Mouse (Mus musculus) CD4-positive, CD25-positive, alpha-beta regulatory T cell, adult 4 months (primary cell): ENCODE data around the gene H2-Aa. TPM values are rescaled to one million over a fixed set of nuclear protein-coding genes. Genes with fewer than 3 reads are reported as not detected.

Experiments used
- ATAC-seq: one replicate; pipeline ENCODE4 v1.8.0; 2017
- polyA plus RNA-seq, 2 experiments: library from polyadenylated mRNA; unstranded; fragments of 100-300 nt; shearing (Covaris generic); gene quantifications; one replicate each; pipeline ENCODE4 v1.2.1; 2017

Gene H2-Aa
- polyA plus RNA-seq, 2 experiments from 2014 or later = 11.3 to 101 TPM

- ATAC-seq = no peak
Observed at GRCm38 (mm10) chr17:34299356-34299755, 11.7 kb upstream of the H2-Aa start.

DNA sequence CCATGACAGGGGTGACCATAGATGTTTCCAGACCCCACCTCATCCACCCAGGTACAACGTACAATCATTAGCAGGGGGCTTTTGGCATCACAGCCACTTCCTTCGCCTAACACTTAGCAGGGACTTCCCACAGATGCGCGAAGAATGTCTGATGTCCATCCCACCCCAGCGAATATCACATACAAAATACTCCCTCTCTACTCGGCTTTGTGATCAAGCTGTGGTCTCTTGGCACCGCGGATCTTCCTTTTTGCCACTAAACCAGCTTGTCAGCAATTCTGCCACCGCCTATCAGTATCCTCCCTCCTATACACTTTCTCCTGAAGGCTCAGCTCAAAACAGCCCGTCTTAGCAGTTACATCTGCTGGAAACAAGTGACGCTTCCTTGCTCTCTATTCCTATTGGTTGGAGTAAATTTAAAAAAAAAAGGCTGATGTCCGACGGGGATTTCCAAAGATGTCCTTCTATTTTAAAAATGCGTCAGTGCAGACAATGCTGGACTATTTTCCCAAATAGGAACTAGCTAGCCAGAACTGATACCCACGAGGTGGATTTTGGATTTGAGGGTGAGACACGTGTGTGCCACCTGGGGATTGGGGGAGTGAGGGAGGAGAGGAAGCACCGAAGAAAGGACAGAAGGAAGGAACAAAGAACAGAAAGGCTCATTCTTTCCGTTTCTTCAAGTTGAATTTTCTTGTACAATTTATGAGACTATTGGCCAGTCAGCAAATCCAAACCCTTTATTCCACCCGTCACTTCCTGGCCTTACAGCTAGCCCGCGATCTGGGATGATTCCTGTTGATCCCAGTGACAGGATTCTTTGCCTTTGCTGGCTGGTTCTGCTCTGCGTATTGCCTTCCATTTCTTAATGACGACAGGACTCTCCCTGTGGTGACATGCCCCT, 8.5 kb upstream of the H2-Aa start:
- peak; percentile 82 for ATAC-seq

GRCm38 (mm10) chr17:34295307-34295706, 7.7 kb upstream of the H2-Aa start:
- ATAC-seq = no peak

DNA sequence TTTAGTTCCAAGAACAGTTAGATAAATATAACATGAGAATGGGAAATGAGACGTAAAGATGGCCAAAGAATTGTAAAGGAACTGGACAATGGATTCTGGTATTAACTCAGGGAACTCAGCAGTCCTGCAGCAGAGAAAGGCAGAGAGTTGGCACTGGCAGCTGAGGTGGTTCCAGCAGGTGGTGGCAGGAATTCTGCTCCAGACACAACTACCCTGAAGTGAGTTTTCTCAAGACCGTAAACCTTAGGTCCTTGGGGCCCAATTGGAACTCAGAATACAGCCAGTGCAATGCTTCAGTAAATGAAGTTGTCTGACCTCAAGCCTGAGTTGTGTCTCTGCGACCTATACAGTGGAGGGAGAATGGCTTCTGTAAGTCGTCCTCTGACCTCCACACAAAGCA, 6.6 kb upstream of the H2-Aa start:
- no peak for ATAC-seq

GRCm38 (mm10) chr17:34293533-34293932, 5.9 kb upstream of the H2-Aa start:
- ATAC-seq = peak; percentile 25

DNA sequence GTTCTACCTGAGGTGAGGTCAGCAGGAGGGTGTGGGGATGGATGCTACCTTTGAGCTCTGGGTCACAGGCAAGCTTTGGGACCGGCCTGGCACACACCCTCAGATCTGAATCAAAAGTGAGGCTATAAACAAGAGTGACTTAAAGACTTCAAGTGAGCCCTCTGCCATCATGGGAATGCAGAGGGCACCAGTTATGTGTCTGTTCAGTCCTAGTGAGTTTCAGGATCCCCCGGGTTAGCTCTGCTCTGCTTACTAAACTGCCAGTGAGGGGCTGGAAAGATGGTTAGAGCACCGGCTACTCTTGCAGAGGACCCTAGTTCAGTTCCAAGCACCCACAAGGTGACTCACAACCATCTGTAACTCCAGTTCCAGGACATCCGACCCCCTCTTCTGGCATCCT, 4.9 kb upstream of the H2-Aa start:
- ATAC-seq = no peak

DNA sequence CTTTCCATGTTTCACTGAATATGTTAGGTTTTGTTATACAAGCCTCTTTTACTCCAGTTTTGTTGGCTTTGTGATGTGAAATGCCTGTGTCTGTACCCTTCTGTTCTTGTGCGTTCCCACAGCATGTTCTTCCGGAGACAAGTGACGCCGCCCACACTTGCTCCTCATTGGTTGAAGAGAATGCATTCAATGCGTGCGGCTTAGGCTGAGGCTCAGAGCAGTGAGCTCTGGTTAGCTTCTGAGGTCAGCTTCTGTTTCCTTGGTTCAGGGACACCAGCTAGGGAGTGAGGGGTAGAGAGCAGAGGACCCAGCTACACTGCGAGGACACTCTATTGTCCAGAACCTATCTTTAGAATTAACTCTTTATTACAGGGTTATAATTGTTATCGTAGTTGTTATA, 4.0 kb upstream of the H2-Aa start:
- ATAC-seq = peak; percentile 66

DNA sequence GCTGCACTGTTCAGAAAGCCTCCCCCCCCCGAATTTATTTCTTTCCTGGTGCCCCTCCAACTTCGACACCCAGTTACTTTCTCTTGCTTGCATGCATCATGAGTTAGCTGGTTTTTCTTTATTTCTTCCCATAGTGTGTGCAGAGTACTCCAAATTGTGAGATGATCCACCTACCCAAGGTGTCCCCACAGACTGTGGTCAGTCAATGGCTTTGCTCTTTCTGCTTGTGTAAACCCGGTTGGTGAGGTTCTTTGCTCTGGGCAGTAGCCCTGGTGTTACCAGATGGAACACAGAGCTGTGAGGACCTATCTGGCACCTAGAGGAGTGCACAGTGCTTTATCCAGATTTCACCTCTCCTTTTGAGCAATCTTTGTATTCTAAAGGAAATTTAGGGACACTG, 508 bp upstream of the H2-Aa start:
- no peak for ATAC-seq

- no peak for ATAC-seq
Observed at GRCm38 (mm10) chr17:34286999-34287398, 624 bp downstream of the H2-Aa start.

DNA sequence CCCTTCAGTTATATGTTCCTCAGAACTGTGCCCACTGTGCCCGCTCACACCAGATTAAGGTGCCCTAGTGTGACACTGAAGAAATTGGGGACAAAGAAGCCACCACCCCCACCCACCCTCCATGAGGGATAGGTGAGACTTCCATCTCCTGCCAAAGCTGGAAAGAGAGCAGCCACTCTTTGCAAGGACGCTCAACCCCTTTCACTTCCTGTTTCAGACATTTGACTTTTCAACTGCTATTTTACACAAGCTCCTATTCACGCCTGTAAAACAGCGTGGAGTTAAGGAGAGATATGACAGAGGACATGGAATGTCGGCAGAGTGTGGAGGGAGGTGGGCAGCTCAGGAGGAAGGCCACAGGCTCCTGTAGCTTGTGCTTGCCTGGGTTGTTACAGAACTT, 1.1 kb downstream of the H2-Aa start:
- no peak for ATAC-seq

DNA sequence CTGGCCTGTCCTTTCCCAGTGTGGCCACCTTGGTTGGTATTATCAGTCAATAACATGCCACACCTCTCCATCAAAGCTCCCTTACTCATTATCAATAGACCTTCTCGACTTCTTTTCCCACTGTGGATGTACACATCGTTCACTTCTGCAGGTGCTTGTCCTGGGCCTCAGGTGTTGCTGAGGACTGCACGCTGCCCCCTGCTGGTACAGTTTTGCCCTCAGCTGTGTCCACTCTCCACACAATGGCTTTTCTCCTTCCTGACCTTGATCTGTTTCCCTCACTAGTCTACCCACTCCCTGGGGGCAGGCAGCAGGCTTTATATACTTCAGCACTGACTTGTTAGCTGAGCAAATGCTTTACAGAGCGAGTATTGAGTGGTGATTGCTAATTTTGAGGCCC, 1.8 kb downstream of the H2-Aa start:
- ATAC-seq = no peak

- no peak for ATAC-seq
Observed at GRCm38 (mm10) chr17:34285371-34285770, 2.3 kb downstream of the H2-Aa start.

GRCm38 (mm10) chr17:34281836-34282235, 5.8 kb downstream of the H2-Aa start:
- no peak for ATAC-seq

DNA sequence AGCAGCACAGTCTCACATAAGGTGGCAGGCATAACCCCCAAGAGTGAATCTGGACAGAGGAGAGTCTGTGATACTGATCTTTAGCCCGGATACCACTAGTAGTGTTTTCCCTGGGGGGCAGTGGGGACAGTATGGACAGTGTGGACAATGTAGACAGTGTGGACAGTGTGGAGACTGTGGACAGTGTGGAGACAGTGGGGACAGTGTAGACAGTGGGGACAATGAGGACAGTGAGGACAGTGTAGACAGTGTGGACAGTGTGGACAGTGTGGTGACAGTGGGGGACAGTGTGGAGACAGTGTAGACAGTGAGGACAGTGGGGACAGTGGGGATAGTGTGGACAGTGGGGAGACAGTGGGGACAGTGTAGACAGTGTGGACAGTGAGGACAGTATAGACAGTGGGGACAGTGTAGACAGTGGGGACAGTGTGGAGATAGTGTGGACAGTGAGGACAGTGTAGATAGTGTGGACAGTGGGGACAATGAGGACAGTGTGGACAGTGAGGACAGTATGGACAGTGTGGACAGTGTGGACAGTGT, 7.1 kb downstream of the H2-Aa start:
- ATAC-seq = no peak

- no peak for ATAC-seq
Observed at GRCm38 (mm10) chr17:34272102-34272501, 15.5 kb downstream of the H2-Aa start.

GRCm38 (mm10) chr17:34270940-34271339, 16.7 kb downstream of the H2-Aa start:
- no peak for ATAC-seq

- no peak for ATAC-seq
Observed at GRCm38 (mm10) chr17:34270230-34270629, 17.4 kb downstream of the H2-Aa start.

DNA sequence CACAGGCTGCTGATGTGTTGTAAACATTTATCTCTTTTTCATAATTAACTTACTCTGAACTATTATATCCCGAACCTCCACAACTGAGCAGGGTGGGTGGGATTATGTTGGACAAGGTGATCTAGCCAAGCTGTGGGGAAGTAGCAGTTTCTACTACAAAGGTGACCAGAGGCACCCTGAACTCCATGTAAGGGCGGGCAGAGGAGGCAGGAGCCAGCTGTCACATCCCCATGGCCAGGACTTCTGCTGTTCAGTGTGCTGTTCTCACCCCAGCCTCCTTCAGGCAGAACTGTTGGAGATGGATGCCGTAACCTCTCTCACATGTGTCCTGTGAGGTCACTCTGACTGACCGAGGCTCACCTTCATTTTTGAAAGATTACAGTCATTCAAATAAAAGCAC, 17.8 kb downstream of the H2-Aa start:
- ATAC-seq = no peak

DNA sequence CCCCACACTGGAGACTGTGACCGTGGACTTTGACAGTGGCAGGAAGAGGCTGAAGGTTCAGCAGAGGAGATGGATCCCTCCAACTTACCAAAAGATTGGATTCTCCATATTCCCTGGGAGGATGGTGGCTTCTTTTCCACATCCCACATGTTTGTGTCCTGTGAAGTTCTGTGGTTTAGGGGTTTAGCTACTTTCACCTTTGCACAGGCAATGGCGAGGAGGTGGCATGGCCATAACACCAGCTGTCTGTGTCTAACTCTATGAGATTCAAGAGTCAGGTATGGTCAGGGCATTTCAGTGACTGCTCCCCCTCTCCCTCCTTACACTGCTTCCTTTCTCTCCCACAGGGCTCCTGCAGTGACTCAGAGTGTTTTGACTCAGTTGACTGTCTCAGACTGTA, 18.9 kb downstream of the H2-Aa start:
- ATAC-seq = no peak

DNA sequence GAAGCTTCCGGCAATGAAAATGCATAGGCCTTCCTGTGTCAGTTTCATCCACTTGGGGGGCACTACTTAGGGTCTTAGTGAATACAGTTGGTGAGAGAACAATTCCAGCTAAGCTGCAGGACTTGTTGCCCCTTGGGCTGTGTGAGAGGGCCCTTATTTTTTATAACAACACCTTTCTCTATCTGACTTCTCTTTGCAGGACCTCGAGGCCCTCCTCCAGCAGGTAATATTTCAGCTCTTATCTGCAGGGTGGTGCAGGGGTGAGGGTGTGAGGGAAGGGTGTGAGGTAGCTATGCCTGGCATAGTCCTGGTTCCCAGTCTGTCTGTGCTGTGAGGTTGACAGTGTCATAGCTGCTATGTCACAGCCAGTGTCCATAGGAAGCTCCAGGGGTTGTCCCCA, 19.4 kb downstream of the H2-Aa start:
- ATAC-seq = no peak

DNA sequence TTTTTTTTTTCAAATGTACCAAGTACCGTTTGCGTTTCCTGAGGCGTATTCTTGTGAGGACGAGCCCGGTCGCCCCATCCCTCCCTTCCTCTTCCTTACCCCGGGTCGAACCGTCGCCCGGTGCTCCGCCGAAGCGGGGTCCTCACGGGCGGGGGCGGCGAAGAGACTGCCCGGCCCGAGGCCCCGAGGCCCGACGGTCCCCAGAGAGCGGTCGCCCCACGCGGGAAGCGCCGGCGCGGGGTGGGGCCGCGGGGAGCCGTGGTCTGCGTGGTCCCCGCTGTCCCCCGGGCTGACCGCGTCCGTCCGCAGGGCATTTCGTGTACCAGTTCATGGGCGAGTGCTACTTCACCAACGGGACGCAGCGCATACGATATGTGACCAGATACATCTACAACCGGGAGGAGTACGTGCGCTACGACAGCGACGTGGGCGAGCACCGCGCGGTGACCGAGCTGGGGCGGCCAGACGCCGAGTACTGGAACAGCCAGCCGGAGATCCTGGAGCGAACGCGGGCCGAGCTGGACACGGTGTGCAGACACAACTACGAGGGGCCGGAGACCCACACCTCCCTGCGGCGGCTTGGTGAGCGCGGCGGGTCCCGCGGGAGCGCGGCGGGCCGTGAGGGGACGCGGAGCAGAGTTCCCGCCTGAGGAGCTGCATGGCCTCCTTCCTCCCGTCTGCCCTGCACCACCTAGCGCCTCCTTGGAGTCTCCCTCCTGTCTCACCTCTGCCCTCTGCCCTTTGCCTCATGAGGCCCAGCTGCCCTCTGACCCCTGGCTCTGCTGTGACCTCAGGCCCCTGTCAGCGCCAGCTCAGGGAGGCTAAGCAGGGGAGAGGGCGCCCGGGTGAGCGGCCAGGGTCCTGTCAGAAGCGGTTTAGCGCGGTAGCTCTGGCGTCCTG, 22.9 kb downstream of the H2-Aa start:
- peak; percentile 19 for ATAC-seq

DNA sequence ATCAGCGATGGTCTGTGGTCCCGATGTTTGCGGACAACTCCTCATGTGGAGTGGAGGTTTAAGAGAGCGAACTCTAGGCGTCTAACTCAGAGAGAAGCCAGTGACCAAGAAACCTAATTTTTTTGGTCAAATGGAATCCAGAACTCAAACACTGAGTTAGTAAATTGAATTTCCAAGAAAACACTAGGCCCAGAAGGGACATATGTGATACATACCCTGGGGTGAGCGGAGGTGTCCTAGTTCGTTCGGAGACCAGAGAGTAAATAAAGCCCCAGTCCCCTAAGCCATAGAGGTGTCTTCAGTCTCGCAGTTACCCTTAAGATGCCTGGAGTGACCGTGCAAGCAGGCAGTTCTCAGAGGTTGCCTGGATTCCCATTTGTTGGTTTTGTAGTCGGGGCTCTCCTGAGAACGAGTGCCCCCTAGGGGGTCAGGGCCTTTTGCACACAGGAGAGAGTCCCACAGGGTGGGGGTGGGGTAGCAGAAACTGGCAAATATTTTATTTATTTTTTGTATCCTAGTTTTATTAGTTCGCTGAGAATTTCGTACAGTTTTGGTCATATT, 23.7 kb downstream of the H2-Aa start:
- ATAC-seq = no peak

GRCm38 (mm10) chr17:34263068-34263467, 24.6 kb downstream of the H2-Aa start:
- peak; percentile 85 for ATAC-seq
